Mouse (Mus musculus): Measurements from ENCODE around the gene Il1rapl2. TPM values are rescaled to one million over a fixed set of nuclear protein-coding genes. Genes with fewer than 3 reads are reported as not detected.

Gene Il1rapl2
- total and polyA plus RNA-seq, 3 experiments: not detected

DNA sequence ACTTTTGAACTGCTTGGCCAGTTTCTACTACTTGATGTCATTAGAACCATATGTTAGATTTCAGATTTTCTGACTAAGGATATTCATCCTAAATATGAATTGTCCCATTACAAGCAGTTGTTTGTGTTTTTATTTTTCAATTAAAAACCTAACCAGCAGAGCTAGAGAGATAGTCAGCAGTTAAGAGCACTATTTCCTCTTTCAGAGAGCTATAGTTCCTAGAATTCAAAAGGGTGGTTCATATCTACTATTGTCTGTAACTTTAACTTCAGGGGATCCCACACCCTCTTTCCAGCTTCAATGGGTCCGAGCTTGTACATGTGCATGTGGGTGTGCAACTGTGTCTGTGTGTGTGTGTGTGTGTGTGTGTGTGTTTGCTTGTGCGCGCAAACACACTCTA, 472.7 kb downstream of the Il1rapl2 start:
- no peak overlapping the region for H3K4me3 ChIP-seq (replicated peaks in 1 of 3; ENCODE audit: low read depth in 2 of 3, low read length in 2 of 3, poor library complexity in 1 of 3)
- no peaks in the 10 kb centered on the region; a peak in 1 of 4 replicates for H3K4me1 ChIP-seq (ENCODE audit: control insufficient read depth in 1 of 2, insufficient read depth in 2 of 2)
- in situ Hi-C loops (cut with MboI; ENCODE audit: low pct_ligation_motif_present, low pct_unique_long_range_greater_than_20kb, low sequenced_read_pairs) (no loop called here), dilution Hi-C loops (cut with MboI; ENCODE audit: extremely low pct_ligation_motif_present, extremely low pct_unique_long_range_greater_than_20kb, low sequenced_read_pairs) (no loop called here)
- TF ChIP-seq MAX (IDR thresholded peaks at IDR 0.05; ENCODE audit: low read length) (no peak), KAT2A (IDR thresholded peaks at IDR 0.05; ENCODE audit: insufficient replicate concordance, low read length) (no peak), MYC (IDR thresholded peaks at IDR 0.05; ENCODE audit: low read depth, low read length) (no peak), MAFK (IDR thresholded peaks at IDR 0.05; ENCODE audit: insufficient replicate concordance, low read length) (no peak), ZNF384 (IDR thresholded peaks at IDR 0.05; ENCODE audit: low read depth, low read length) (no peak), POLR2A (IDR thresholded peaks at IDR 0.05; ENCODE audit: low read depth, low read length) (no peak), GABPA (IDR thresholded peaks at IDR 0.05; ENCODE audit: insufficient replicate concordance, low read depth, low read length) (no peak), USF2 (conservative IDR thresholded peaks at IDR 0.05; ENCODE audit: low read depth, low read length) (no peak), RAD21 (IDR thresholded peaks at IDR 0.05; ENCODE audit: low read depth, low read length) (no peak), ELF1 (IDR thresholded peaks at IDR 0.05; ENCODE audit: low read depth, low read length) (no peak), IRF4 (IDR thresholded peaks at IDR 0.05; ENCODE audit: low read depth, low read length) (no peak), TCF12 (IDR thresholded peaks at IDR 0.05; ENCODE audit: low read depth, low read length) (no peak), CHD2 (IDR thresholded peaks at IDR 0.05; ENCODE audit: low read length) (no peak), ZKSCAN1 (IDR thresholded peaks at IDR 0.05; ENCODE audit: borderline replicate concordance, low read depth, low read length) (no peak), TBP (conservative IDR thresholded peaks at IDR 0.05; ENCODE audit: low read depth, low read length) (no peak)
- DNase-seq (ENCODE audit: extremely low read depth): no peak
- H3K4me2 ChIP-seq (ENCODE audit: insufficient read depth, low read depth, poor library complexity, severe bottlenecking): no peak overlapping the region
- H3K79me2 ChIP-seq (replicated peaks; ENCODE audit: control insufficient read depth, extremely low read depth, insufficient read depth, poor library complexity, severe bottlenecking): no peaks in the 10 kb centered on the region
- H3K27ac ChIP-seq (ENCODE audit: insufficient read depth, low read depth): no peak overlapping the region
- no peaks in the 10 kb centered on the region for H3K27me3 ChIP-seq (replicated peaks)
- no peak overlapping the region for H3K9ac ChIP-seq (ENCODE audit: insufficient read depth, low read depth)
- H3K9me3 ChIP-seq (replicated peaks; ENCODE audit: low read length): no peaks in the 10 kb centered on the region
- H3K36me3 ChIP-seq (replicated peaks in 1 of 2; ENCODE audit: control insufficient read depth in 1 of 2, insufficient read depth in 1 of 2, low read length in 1 of 2): no peaks in the 10 kb centered on the region

DNA sequence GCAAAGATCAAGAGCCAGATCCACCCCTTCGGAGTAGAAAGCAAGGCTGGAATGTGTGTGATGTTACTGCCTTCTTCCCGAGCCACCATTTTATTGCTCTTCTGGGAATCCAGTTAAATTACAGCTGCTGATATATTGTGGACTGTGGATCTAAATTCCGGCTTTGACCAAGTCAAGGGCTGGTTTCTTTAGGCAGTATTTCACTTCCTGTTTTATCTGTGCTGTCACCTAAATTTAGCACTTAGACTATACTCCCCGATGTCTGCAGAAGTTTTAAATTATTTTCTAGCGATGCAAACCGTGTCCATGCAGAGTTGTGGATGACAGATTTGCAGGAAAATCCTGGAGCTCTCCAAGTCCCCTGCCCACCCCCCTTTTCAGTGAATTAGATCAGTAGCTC, 533.5 kb downstream of the Il1rapl2 start:
- Histone ChIP-seq H3K36me3 (replicated peaks in 1 of 2; ENCODE audit: control insufficient read depth in 1 of 2, insufficient read depth in 1 of 2, low read length in 1 of 2) (no peaks in the 10 kb centered on the region), H3K9me3 (replicated peaks; ENCODE audit: low read length) (no peaks in the 10 kb centered on the region), H3K27me3 (replicated peaks) (no peaks in the 10 kb centered on the region), H3K4me2 (ENCODE audit: insufficient read depth, low read depth, poor library complexity, severe bottlenecking) (no peak overlapping the region), H3K4me1 (ENCODE audit: control insufficient read depth in 1 of 2, insufficient read depth in 2 of 2) (no peaks in the 10 kb centered on the region), H3K27ac (ENCODE audit: insufficient read depth, low read depth) (no peak overlapping the region), H3K4me3 (replicated peaks in 1 of 3; ENCODE audit: low read depth in 2 of 3, low read length in 2 of 3, poor library complexity in 1 of 3) (no peak overlapping the region), H3K9ac (ENCODE audit: insufficient read depth, low read depth) (no peak overlapping the region), H3K79me2 (replicated peaks; ENCODE audit: control insufficient read depth, extremely low read depth, insufficient read depth, poor library complexity, severe bottlenecking) (no peaks in the 10 kb centered on the region)
- no peak for DNase-seq (ENCODE audit: extremely low read depth)
- in situ Hi-C loops (cut with MboI; ENCODE audit: low pct_ligation_motif_present, low pct_unique_long_range_greater_than_20kb, low sequenced_read_pairs) (no loop called here), dilution Hi-C loops (cut with MboI; ENCODE audit: extremely low pct_ligation_motif_present, extremely low pct_unique_long_range_greater_than_20kb, low sequenced_read_pairs) (no loop called here)
- TF ChIP-seq USF1 (IDR thresholded peaks at IDR 0.05; ENCODE audit: low read depth, low read length) (no peak), USF2 (conservative IDR thresholded peaks at IDR 0.05; ENCODE audit: low read depth, low read length) (no peak), JUND (conservative IDR thresholded peaks at IDR 0.05; ENCODE audit: low read depth, low read length) (no peak), MXI1 (IDR thresholded peaks at IDR 0.05; ENCODE audit: low read depth, low read length) (no peak), CTCF (conservative IDR thresholded peaks at IDR 0.05 in 1 of 2, IDR thresholded peaks at IDR 0.05 in 1 of 2; ENCODE audit: low read depth in 2 of 2, low read length in 2 of 2) (no peak), POLR2AphosphoS2 (IDR thresholded peaks at IDR 0.05; ENCODE audit: low read depth, low read length) (no peak), ZNF384 (IDR thresholded peaks at IDR 0.05; ENCODE audit: low read depth, low read length) (no peak), MYC (IDR thresholded peaks at IDR 0.05; ENCODE audit: low read depth, low read length) (no peak), SIN3A (IDR thresholded peaks at IDR 0.05; ENCODE audit: low read length) (no peak), TBP (conservative IDR thresholded peaks at IDR 0.05; ENCODE audit: low read depth, low read length) (no peak), MAFK (IDR thresholded peaks at IDR 0.05; ENCODE audit: insufficient replicate concordance, low read length) (no peak), ZC3H11A (IDR thresholded peaks at IDR 0.05; ENCODE audit: low read depth, low read length) (no peak), EP300 (IDR thresholded peaks at IDR 0.05; ENCODE audit: low read length) (no peak), ELF1 (IDR thresholded peaks at IDR 0.05; ENCODE audit: low read depth, low read length) (no peak)

All from CH12.LX (cell line).